8 mouse cellular contexts compared by ENCODE assay signal in the genomic region with DNA sequence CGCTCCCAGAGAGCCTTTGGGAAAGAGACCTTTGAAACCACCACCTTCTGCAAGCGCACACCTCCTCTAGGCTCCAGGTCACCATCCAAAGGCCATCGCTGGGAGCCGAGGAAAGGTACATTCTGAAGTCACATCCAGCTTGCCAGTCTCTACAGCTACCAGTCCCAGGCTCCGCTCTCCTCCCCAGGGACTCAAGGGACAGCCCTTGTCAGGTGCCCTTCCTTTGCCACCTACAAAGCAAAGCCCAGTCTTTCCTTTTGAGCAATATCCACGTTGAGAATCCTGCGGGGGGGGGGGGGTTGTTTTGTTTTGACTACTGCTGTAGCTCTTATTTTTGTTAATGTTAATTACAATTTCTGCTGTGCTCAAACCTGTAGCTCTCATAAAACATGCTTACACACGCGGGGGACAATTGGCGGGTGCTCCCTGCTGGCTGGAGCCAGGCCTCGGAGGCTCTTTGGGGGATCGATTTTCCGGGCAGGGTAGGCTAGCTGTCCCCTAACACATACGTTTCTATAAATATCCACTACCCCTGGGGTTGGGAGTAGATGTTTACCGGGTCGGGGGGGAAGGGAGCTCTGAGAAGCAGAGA. TPM values are rescaled to one million over a fixed set of nuclear protein-coding genes. Genes with fewer than 3 reads are reported as not detected.
A peak's percentile ranks its signal among the peaks of the same experiment; 100 is the strongest.
DNase-seq lines count a peak whose midpoint lies in the region; ATAC-seq and TF ChIP-seq lines count a peak whose summit lies in the region.

No protein-coding gene starts in this region.

- peak overlapping the region; percentile 76 for H3K4me3 ChIP-seq in gastrocnemius, adult 2 months
- peak overlapping the region; percentile 84 for H3K4me3 ChIP-seq in embryonic facial prominence, embryonic 15.5 days (replicated peaks)
- peak overlapping the region; percentile 94 for H3K4me3 ChIP-seq in intestine, postnatal 0 days (ENCODE audit: low read depth, low read length)
- H3K4me3 ChIP-seq in macrophage (ENCODE audit: inconsistent target): peak overlapping the region; percentile 39

- H3K4me1 ChIP-seq in embryonic facial prominence, embryonic 15.5 days: peaks cover 32% of the 10 kb centered on the region
- H3K4me1 ChIP-seq in intestine, postnatal 0 days (replicated peaks; ENCODE audit: control insufficient read depth, insufficient read depth, low read length): peaks cover 8% of the 10 kb centered on the region; the same call in 1 of the 2 replicates

- TF ChIP-seq CTCF in gastrocnemius, adult 2 months (IDR thresholded peaks at IDR 0.05): no peak
- no peak; the same call in 1 of the 2 replicates for TF ChIP-seq CTCF in intestine, postnatal 0 days (IDR thresholded peaks at IDR 0.05; ENCODE audit: low read depth)

- no peaks in the 10 kb centered on the region for H3K9me3 ChIP-seq in embryonic facial prominence, embryonic 15.5 days (replicated peaks)
- H3K9me3 ChIP-seq in intestine, postnatal 0 days (ENCODE audit: control insufficient read depth): no peaks in the 10 kb centered on the region

- peaks cover 27% of the 10 kb centered on the region; the same call in 1 of the 2 replicates for H3K36me3 ChIP-seq in embryonic facial prominence, embryonic 15.5 days
- H3K36me3 ChIP-seq in intestine, postnatal 0 days (ENCODE audit: control insufficient read depth, insufficient read depth): peaks cover 16% of the 10 kb centered on the region; the same call in 1 of the 2 replicates
- H3K36me3 ChIP-seq in macrophage (ENCODE audit: inconsistent target): peaks cover 30% of the 10 kb centered on the region

- H3K27ac ChIP-seq in gastrocnemius, adult 2 months: peak overlapping the region; percentile 99
- H3K27ac ChIP-seq in embryonic facial prominence, embryonic 15.5 days (replicated peaks): peak overlapping the region; percentile 96
- peak overlapping the region; percentile 99 for H3K27ac ChIP-seq in intestine, postnatal 0 days (ENCODE audit: low read depth, low read length)
- no peak overlapping the region for H3K27ac ChIP-seq in macrophage

- ATAC-seq in embryonic facial prominence, embryonic 15.5 days (ENCODE audit: insufficient number of reproducible peaks, low FRiP score, low TSS enrichment, low read depth): no peak
- ATAC-seq in intestine, postnatal 0 days: peak; percentile 19
- ATAC-seq in megakaryocyte progenitor cell, adult 5-6 weeks (replicated peaks; ENCODE audit: poor library complexity): no peak

- H3K4me2 ChIP-seq in embryonic facial prominence, embryonic 15.5 days (replicated peaks): peak overlapping the region; percentile 99
- H3K4me2 ChIP-seq in intestine, postnatal 0 days (replicated peaks; ENCODE audit: low read depth): peak overlapping the region; percentile 99

- H3K79me2 ChIP-seq in macrophage (ENCODE audit: inconsistent target): peaks cover 59% of the 10 kb centered on the region

- intact Hi-C loops in gastrocnemius, adult 2 months (cut with DNase I): loop anchor here (5.0 kb wide), 5 partner anchors 65 to 275 kb away; no protein-coding TSS in a partner anchor

- WGBS in embryonic facial prominence, embryonic 15.5 days: 9% methylated on average over 16 of the region's 16 CpGs
- WGBS in intestine, postnatal 0 days: 8% methylated on average over 16 of the region's 16 CpGs
- WGBS in macrophage (ENCODE audit: missing documents): 27% methylated on average over 16 of the region's 16 CpGs

- peak overlapping the region; percentile 95 for H3K9ac ChIP-seq in embryonic facial prominence, embryonic 15.5 days
- peak overlapping the region; percentile 99 for H3K9ac ChIP-seq in intestine, postnatal 0 days (ENCODE audit: low read depth, low read length)

- H3K27me3 ChIP-seq in embryonic facial prominence, embryonic 15.5 days: no peaks in the 10 kb centered on the region
- no peaks in the 10 kb centered on the region for H3K27me3 ChIP-seq in intestine, postnatal 0 days (replicated peaks; ENCODE audit: control insufficient read depth, insufficient read depth, low read length)

- DNase-seq in gastrocnemius, adult 2 months: peak; percentile 59
- DNase-seq in gastrocnemius, postnatal 25 days: no peak
- peak; percentile 31 for DNase-seq in CD4-positive helper T cell, adult 2 months (ENCODE audit: low read depth, low spot score)
- no peak for DNase-seq in layer of hippocampus, postnatal 10 days (ENCODE audit: low spot score in 2 of 2)

RNA-seq across cellular contexts. Expression of gene Dyrk2, which starts 2.6 kb away (rescaled TPM):
- total RNA-seq in gastrocnemius, adult 2 months (2021): 10 to 100 TPM; 55.0 to 87.9 TPM
- 10 to 100 TPM; 31.8 to 83.3 TPM for total RNA-seq in gastrocnemius, postnatal 25 days (2021)
- 9.3 and 9.8 TPM in 2 replicates for polyA plus RNA-seq in embryonic facial prominence, embryonic 15.5 days (2015; fragmentation: Nextera tagmentation; extraction: Ambion mirVana)
- 13.0 and 16.1 TPM in 2 replicates for polyA plus RNA-seq in intestine, postnatal 0 days (2015; fragmentation: Nextera tagmentation; extraction: Ambion mirVana)
- 100 to 1,000 TPM in 13 of 26 experiments, 10 to 100 TPM in 13; 22.8 to 226 (median 97.6) TPM for total RNA-seq in macrophage (2018; cell fraction: chromatin; rRNA removed)
- total RNA-seq in macrophage (2018; cell fraction: cytosol; rRNA removed): 100 to 1,000 TPM in 8 of 26 experiments, 10 to 100 TPM in 18; 31.5 to 168 (median 47.3) TPM
- total RNA-seq in macrophage (2018; cell fraction: nucleus; rRNA removed): 100 to 1,000 TPM in 17 of 26 experiments, 10 to 100 TPM in 9; 33.9 to 344 (median 137) TPM
- polyA plus RNA-seq in macrophage (2018): 13.2 to 20.5 TPM (median 15.4 TPM) in 3 replicates
- 13.6 and 16.7 TPM in 2 replicates for total RNA-seq in megakaryocyte progenitor cell, adult 5-6 weeks (2015)
- total RNA-seq in megakaryocyte progenitor cell, adult 5-6 weeks (2017): 10.5 and 11.2 TPM in 2 replicates
- 10 to 100 TPM; 60.4 to 63.3 TPM for total RNA-seq in layer of hippocampus, postnatal 10 days (2021)

Comparison
In these comparisons a context has a peak if more than half of its experiments do, and no peak if none do; other contexts are left out.
1. DNase-seq: peak in gastrocnemius, adult 2 months (single experiment) and CD4-positive helper T cell, adult 2 months (single experiment); none in gastrocnemius, postnatal 25 days (single experiment) and layer of hippocampus, postnatal 10 days (0 of 2).
2. H3K4me3 ChIP-seq: peak in every context shown above with its lines; median percentile 94 in intestine, postnatal 0 days; 84 in embryonic facial prominence, embryonic 15.5 days; 76 in gastrocnemius, adult 2 months; 39 in macrophage.